Mouse (Mus musculus): ENCODE measurements around the gene Rftn2. TPM values are rescaled to one million over a fixed set of nuclear protein-coding genes. Genes with fewer than 3 reads are reported as not detected.

The Rftn2 gene
- polyA plus RNA-seq (2014; fragmentation: Nextera tagmentation; extraction: Ambion mirVana), result 9.7 and 10.8 TPM in 2 replicates

- Histone ChIP-seq H3K4me3 (ENCODE audit: low read depth, low read length) (peak within 1 kb of the TSS; percentile 44), H3K36me3 (ENCODE audit: control insufficient read depth, insufficient read depth, low read length) (no peaks in the 10 kb centered on the region), H3K9ac (ENCODE audit: low read depth, low read length) (peak within 1 kb of the TSS; percentile 43), H3K27me3 (ENCODE audit: control insufficient read depth, insufficient read depth, low read length) (no peaks in the 10 kb centered on the region), H3K27ac (ENCODE audit: low read depth, low read length) (0 out of 2 replicates have a peak within 1 kb of the TSS, but pooled peaks have one; percentile 30), H3K4me1 (replicated peaks; ENCODE audit: control insufficient read depth, insufficient read depth, low read length) (no peaks in the 10 kb centered on the region), H3K9me3 (ENCODE audit: control insufficient read depth, low read length) (no peaks in the 10 kb centered on the region), H3K4me2 (replicated peaks; ENCODE audit: low read depth, low read length) (peak within 1 kb of the TSS; percentile 42)
- peak; percentile 67 for DNase-seq (ENCODE audit: low spot score)
- peak; percentile 63; the same call in 1 of the 2 replicates for ATAC-seq (ENCODE audit: low FRiP score)
- 1% methylated on average over 26 of the region's 26 CpGs for WGBS
Measured at GRCm38 (mm10) chr1:55226011-55226857, at the start of gene Rftn2. Gene Rftn2 (minus strand): TSS chr1:55226782.

- no peak for ATAC-seq (ENCODE audit: low FRiP score)
- WGBS, result 82% methylated on average over 2 of the region's 2 CpGs
- no peaks in the 10 kb centered on the region for H3K36me3 ChIP-seq (ENCODE audit: control insufficient read depth, insufficient read depth, low read length)
Measured at GRCm38 (mm10) chr1:55265447-55265846, 38.9 kb upstream of the Rftn2 start.

GRCm38 (mm10) chr1:55264385-55264784, 37.8 kb upstream of the Rftn2 start:
- Histone ChIP-seq H3K4me2 (replicated peaks; ENCODE audit: low read depth, low read length) (no peak overlapping the region), H3K9me3 (ENCODE audit: control insufficient read depth, low read length) (no peaks in the 10 kb centered on the region), H3K27me3 (ENCODE audit: control insufficient read depth, insufficient read depth, low read length) (no peaks in the 10 kb centered on the region), H3K4me3 (ENCODE audit: low read depth, low read length) (no peak overlapping the region), H3K27ac (ENCODE audit: low read depth, low read length) (no peak overlapping the region), H3K9ac (ENCODE audit: low read depth, low read length) (no peak overlapping the region), H3K4me1 (replicated peaks; ENCODE audit: control insufficient read depth, insufficient read depth, low read length) (no peaks in the 10 kb centered on the region), H3K36me3 (ENCODE audit: control insufficient read depth, insufficient read depth, low read length) (no peaks in the 10 kb centered on the region)
- ATAC-seq (ENCODE audit: low FRiP score), result no peak
- 61% methylated on average over 2 of the region's 2 CpGs for WGBS
- DNase-seq (ENCODE audit: low spot score), result no peak

More at GRCm38 (mm10) chr1:55265447-55265846, 38.9 kb upstream of the Rftn2 start:
- H3K9me3 ChIP-seq (ENCODE audit: control insufficient read depth, low read length), result no peaks in the 10 kb centered on the region
- H3K4me3 ChIP-seq (ENCODE audit: low read depth, low read length), result no peak overlapping the region
- DNase-seq (ENCODE audit: low spot score), result no peak
- H3K4me2 ChIP-seq (replicated peaks; ENCODE audit: low read depth, low read length), result no peak overlapping the region
- no peaks in the 10 kb centered on the region for H3K27me3 ChIP-seq (ENCODE audit: control insufficient read depth, insufficient read depth, low read length)
- no peak overlapping the region for H3K27ac ChIP-seq (ENCODE audit: low read depth, low read length)
- no peak overlapping the region for H3K9ac ChIP-seq (ENCODE audit: low read depth, low read length)
- H3K4me1 ChIP-seq (replicated peaks; ENCODE audit: control insufficient read depth, insufficient read depth, low read length), result no peaks in the 10 kb centered on the region

- no peak overlapping the region for H3K9ac ChIP-seq (ENCODE audit: low read depth, low read length)
- H3K27ac ChIP-seq (ENCODE audit: low read depth, low read length), result no peak overlapping the region
- ATAC-seq (ENCODE audit: low FRiP score), result no peak
- no peak for DNase-seq (ENCODE audit: low spot score)
- WGBS, result 84% methylated on average over 2 of the region's 2 CpGs
- no peaks in the 10 kb centered on the region for H3K27me3 ChIP-seq (ENCODE audit: control insufficient read depth, insufficient read depth, low read length)
- no peaks in the 10 kb centered on the region for H3K4me1 ChIP-seq (replicated peaks; ENCODE audit: control insufficient read depth, insufficient read depth, low read length)
- H3K4me2 ChIP-seq (replicated peaks; ENCODE audit: low read depth, low read length), result no peak overlapping the region
- no peaks in the 10 kb centered on the region for H3K36me3 ChIP-seq (ENCODE audit: control insufficient read depth, insufficient read depth, low read length)
- no peak overlapping the region for H3K4me3 ChIP-seq (ENCODE audit: low read depth, low read length)
- H3K9me3 ChIP-seq (ENCODE audit: control insufficient read depth, low read length), result no peaks in the 10 kb centered on the region
Measured at GRCm38 (mm10) chr1:55246374-55246773, 19.8 kb upstream of the Rftn2 start.

GRCm38 (mm10) chr1:55239237-55239636, 12.7 kb upstream of the Rftn2 start:
- peak; percentile 76 for DNase-seq (ENCODE audit: low spot score)
- WGBS, result 4% methylated on average over 1 of the region's 1 CpGs
- Histone ChIP-seq H3K4me2 (replicated peaks; ENCODE audit: low read depth, low read length) (peak overlapping the region; percentile 86), H3K27ac (ENCODE audit: low read depth, low read length) (no peak overlapping the region), H3K9me3 (ENCODE audit: control insufficient read depth, low read length) (no peaks in the 10 kb centered on the region), H3K27me3 (ENCODE audit: control insufficient read depth, insufficient read depth, low read length) (no peaks in the 10 kb centered on the region), H3K36me3 (ENCODE audit: control insufficient read depth, insufficient read depth, low read length) (no peaks in the 10 kb centered on the region), H3K9ac (ENCODE audit: low read depth, low read length) (no peak overlapping the region), H3K4me3 (ENCODE audit: low read depth, low read length) (peak overlapping the region; percentile 85; the same call in 1 of the 2 replicates), H3K4me1 (replicated peaks; ENCODE audit: control insufficient read depth, insufficient read depth, low read length) (peaks cover 5% of the 10 kb centered on the region)
- no peak for ATAC-seq (ENCODE audit: low FRiP score)

GRCm38 (mm10) chr1:55238496-55238895, 11.9 kb upstream of the Rftn2 start:
- Histone ChIP-seq H3K9ac (ENCODE audit: low read depth, low read length) (peak overlapping the region; percentile 73), H3K9me3 (ENCODE audit: control insufficient read depth, low read length) (no peaks in the 10 kb centered on the region), H3K36me3 (ENCODE audit: control insufficient read depth, insufficient read depth, low read length) (no peaks in the 10 kb centered on the region), H3K27me3 (ENCODE audit: control insufficient read depth, insufficient read depth, low read length) (no peaks in the 10 kb centered on the region), H3K4me2 (replicated peaks; ENCODE audit: low read depth, low read length) (peak overlapping the region; percentile 86), H3K4me1 (replicated peaks; ENCODE audit: control insufficient read depth, insufficient read depth, low read length) (peaks cover 5% of the 10 kb centered on the region), H3K27ac (ENCODE audit: low read depth, low read length) (no peak overlapping the region), H3K4me3 (ENCODE audit: low read depth, low read length) (peak overlapping the region; percentile 85)
- no peak for ATAC-seq (ENCODE audit: low FRiP score)
- 27% methylated on average over 13 of the region's 13 CpGs for WGBS
- DNase-seq (ENCODE audit: low spot score), result peak; percentile 18

- H3K27ac ChIP-seq (ENCODE audit: low read depth, low read length), result peak overlapping the region; percentile 47; the same call in 1 of the 2 replicates
- ATAC-seq (ENCODE audit: low FRiP score) (peak; percentile 67), DNase-seq (ENCODE audit: low spot score) (peak; percentile 43)
- peaks cover 5% of the 10 kb centered on the region for H3K4me1 ChIP-seq (replicated peaks; ENCODE audit: control insufficient read depth, insufficient read depth, low read length)
- H3K9ac ChIP-seq (ENCODE audit: low read depth, low read length), result peak overlapping the region; percentile 73
- peak overlapping the region; percentile 85 for H3K4me3 ChIP-seq (ENCODE audit: low read depth, low read length)
- no peaks in the 10 kb centered on the region for H3K36me3 ChIP-seq (ENCODE audit: control insufficient read depth, insufficient read depth, low read length)
- peak overlapping the region; percentile 86 for H3K4me2 ChIP-seq (replicated peaks; ENCODE audit: low read depth, low read length)
- no peaks in the 10 kb centered on the region for H3K9me3 ChIP-seq (ENCODE audit: control insufficient read depth, low read length)
- no peaks in the 10 kb centered on the region for H3K27me3 ChIP-seq (ENCODE audit: control insufficient read depth, insufficient read depth, low read length)
- WGBS, result 2% methylated on average over 23 of the region's 23 CpGs
Measured at GRCm38 (mm10) chr1:55237643-55238161, 11.1 kb upstream of the Rftn2 start.

GRCm38 (mm10) chr1:55236890-55237642, 10.5 kb upstream of the Rftn2 start, which contains the start of gene Mars2:
Gene Mars2 (plus strand): TSS chr1:55237177.
- Histone ChIP-seq H3K4me3 (ENCODE audit: low read depth, low read length) (peak within 1 kb of the TSS; percentile 85), H3K9me3 (ENCODE audit: control insufficient read depth, low read length) (no peaks in the 10 kb centered on the region), H3K27ac (ENCODE audit: low read depth, low read length) (peak within 1 kb of the TSS; percentile 47), H3K9ac (ENCODE audit: low read depth, low read length) (peak within 1 kb of the TSS; percentile 73), H3K4me1 (replicated peaks; ENCODE audit: control insufficient read depth, insufficient read depth, low read length) (peaks cover 5% of the 10 kb centered on the region), H3K4me2 (replicated peaks; ENCODE audit: low read depth, low read length) (peak within 1 kb of the TSS; percentile 86), H3K36me3 (ENCODE audit: control insufficient read depth, insufficient read depth, low read length) (no peaks in the 10 kb centered on the region), H3K27me3 (ENCODE audit: control insufficient read depth, insufficient read depth, low read length) (no peaks in the 10 kb centered on the region)
- peak; percentile 97 for DNase-seq (ENCODE audit: low spot score)
- ATAC-seq (ENCODE audit: low FRiP score), result peak; percentile 97
- WGBS, result 0% methylated on average over 82 of the region's 82 CpGs

Measured in hindbrain, embryonic 11.5 days (tissue).